Mouse (Mus musculus) heart, embryonic 13.5 days (tissue): ENCODE measurements around the gene Gm49403. TPM values are rescaled to one million over a fixed set of nuclear protein-coding genes. Genes with fewer than 3 reads are reported as not detected.
"Not testable (repeated sequence)": the region's sequence is repeated elsewhere in the genome, so short reads cannot be mapped to it uniquely, and the experiment has no call there.

ENCODE experiments used
- ATAC-seq: fragments of 200-750 bp; cut with Nextera tagmentation; 2 replicates; pipeline ENCODE4 v1.8.0; 2017; ENCODE audit warnings: moderate TSS enrichment; ENCODE audit not compliant: insufficient number of reproducible peaks, low FRiP score, low TSS enrichment; ENCODE audit errors: extremely low read depth
- H3K27ac ChIP-seq: fragments of 300-500 bp; sonication (generic); replicated peaks from 2 replicates; pipeline ENCODE4 v1.5.1; 2015; ENCODE audit warnings: moderate library complexity, mild to moderate bottlenecking, inconsistent platforms
- H3K27me3 ChIP-seq: fragments of 300-500 bp; sonication (generic); replicated peaks from 2 replicates; pipeline ENCODE4 v1.6.1; 2015; ENCODE audit warnings: mild to moderate bottlenecking, inconsistent platforms
- H3K36me3 ChIP-seq: fragments of 300-500 bp; sonication (generic); 2 replicates; pipeline ENCODE4 v1.6.1; 2015; ENCODE audit warnings: mild to moderate bottlenecking, inconsistent platforms
- H3K4me1 ChIP-seq: fragments of 300-500 bp; sonication (generic); 2 replicates; pipeline ENCODE4 v1.6.1; 2015; ENCODE audit warnings: inconsistent platforms
- H3K4me2 ChIP-seq: fragments of 300-500 bp; sonication (generic); 2 replicates; pipeline ENCODE4 v1.6.1; 2015; ENCODE audit warnings: inconsistent platforms, mild to moderate bottlenecking, moderate library complexity
- H3K4me3 ChIP-seq: fragments of 300-500 bp; sonication (generic); 2 replicates; pipeline ENCODE4 v1.5.1; 2015; ENCODE audit warnings: moderate library complexity, mild to moderate bottlenecking, inconsistent platforms
- H3K9ac ChIP-seq: fragments of 300-500 bp; sonication (generic); 2 replicates; pipeline ENCODE4 v1.6.1; 2015; ENCODE audit warnings: inconsistent platforms, mild to moderate bottlenecking, moderate library complexity
- H3K9me3 ChIP-seq: fragments of 300-500 bp; sonication (generic); 2 replicates; pipeline ENCODE4 v1.6.1; 2016; ENCODE audit warnings: inconsistent platforms
- WGBS: fragments of 180-500 bp; shearing (Covaris S2); methylation state at CpG from one replicate; pipeline ENCODE4 v1.1.7; 2015; ENCODE audit warnings: mixed read lengths; 5-methylcytosine and 5-hydroxymethylcytosine counted together
- polyA plus RNA-seq: library from polyadenylated mRNA; unstranded; fragments of >200 nt; fragmentation: Nextera tagmentation; extraction: Ambion mirVana; gene quantifications from 2 replicates; pipeline ENCODE4 v1.2.1, GENCODE M21; 2015

Gm49403 gene
- polyA plus RNA-seq, 1 experiment from 2014 or later: not detected

DNA sequence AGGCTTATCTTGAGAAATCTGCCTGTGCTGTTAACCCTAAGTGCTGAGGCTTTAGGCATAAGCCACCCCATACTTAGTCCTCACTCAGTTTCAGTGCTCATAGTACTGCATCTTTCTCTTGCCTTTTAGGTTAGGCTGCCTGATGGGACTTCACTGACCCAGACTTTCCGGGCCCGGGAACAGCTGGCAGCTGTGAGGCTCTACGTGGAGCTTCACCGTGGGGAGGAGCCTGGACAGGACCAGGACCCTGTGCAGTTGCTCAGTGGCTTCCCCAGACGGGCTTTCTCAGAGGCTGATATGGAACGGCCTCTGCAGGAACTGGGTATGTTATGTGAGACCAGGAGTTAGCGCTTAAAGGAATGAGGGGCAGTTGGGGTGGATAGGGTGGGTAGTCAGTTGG is 8.7 kb upstream of the Gm49403 start:
- Histone ChIP-seq H3K9ac (no peak overlapping the region), H3K36me3 (peaks cover 51% of the 10 kb centered on the region), H3K4me3 (no peak overlapping the region), H3K27me3 (no peaks in the 10 kb centered on the region), H3K9me3 (no peaks in the 10 kb centered on the region), H3K4me1 (peaks cover 22% of the 10 kb centered on the region), H3K4me2 (no peak overlapping the region), H3K27ac (no peak overlapping the region)
- no peak for ATAC-seq
- 90% methylated on average over 7 of the region's 7 CpGs for WGBS

GRCm38 (mm10) chr19:8880311-8881033 is 3.3 kb upstream of the Gm49403 start, which contains the start of gene Uqcc3:
TSS of gene Uqcc3 (minus strand) at chr19:8880923.
- Histone ChIP-seq H3K9ac (peak within 1 kb of the TSS; percentile 96), H3K9me3 (no peaks in the 10 kb centered on the region), H3K27ac (peak within 1 kb of the TSS; percentile 89), H3K4me1 (peaks cover 12% of the 10 kb centered on the region), H3K4me3 (peak within 1 kb of the TSS; percentile 89), H3K4me2 (peak within 1 kb of the TSS; percentile 81), H3K27me3 (no peaks in the 10 kb centered on the region), H3K36me3 (peaks cover 24% of the 10 kb centered on the region)
- WGBS: under 1% methylated on average over 42 of the region's 42 CpGs
- ATAC-seq: peak; percentile 82

GRCm38 (mm10) chr19:8881034-8881392 is 2.7 kb upstream of the Gm49403 start:
- WGBS: 16% methylated on average over 3 of the region's 3 CpGs
- H3K4me3 ChIP-seq: peak overlapping the region; percentile 89
- no peak for ATAC-seq
- H3K4me1 ChIP-seq: peaks cover 12% of the 10 kb centered on the region
- peak overlapping the region; percentile 96 for H3K9ac ChIP-seq
- no peaks in the 10 kb centered on the region for H3K9me3 ChIP-seq
- peak overlapping the region; percentile 89; the same call in 1 of the 2 replicates for H3K27ac ChIP-seq
- H3K27me3 ChIP-seq: no peaks in the 10 kb centered on the region
- H3K4me2 ChIP-seq: peak overlapping the region; percentile 81
- peaks cover 18% of the 10 kb centered on the region for H3K36me3 ChIP-seq

DNA sequence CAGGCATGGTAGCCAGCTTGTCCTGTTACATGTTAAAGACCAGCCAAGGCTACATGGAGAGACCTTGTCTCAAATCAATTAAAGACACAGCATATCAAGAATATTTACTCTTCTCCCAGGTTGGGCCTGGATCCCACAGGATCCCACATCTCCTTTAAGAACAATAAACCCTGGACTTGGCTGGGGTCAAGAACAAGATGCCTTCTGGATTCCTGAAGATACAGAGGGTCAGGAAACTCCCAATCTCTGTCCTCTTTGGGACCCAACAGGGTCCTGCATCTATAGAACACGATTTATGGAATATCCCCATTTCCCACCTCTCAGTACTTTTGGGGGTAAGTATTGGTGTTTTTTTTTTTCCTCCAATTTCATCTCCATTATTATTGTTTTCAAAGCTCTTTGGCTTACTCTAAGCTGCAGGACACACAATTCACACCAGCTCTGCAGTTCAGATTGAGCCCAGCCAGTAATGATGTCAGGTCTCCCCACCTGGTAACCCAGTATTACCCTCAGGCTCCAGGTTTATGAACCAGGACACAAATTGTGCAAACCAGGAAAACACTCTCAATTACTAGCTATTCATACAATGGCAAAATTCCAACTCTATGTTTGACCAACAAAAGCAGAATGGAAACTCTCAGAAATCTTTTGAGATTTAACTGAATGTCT is 3.3 kb downstream of the Gm49403 start:
- H3K9ac ChIP-seq: peak overlapping the region; percentile 89; the same call in 1 of the 2 replicates
- peak overlapping the region; percentile 80 for H3K4me3 ChIP-seq
- no peaks in the 10 kb centered on the region for H3K27me3 ChIP-seq
- H3K4me2 ChIP-seq: peak overlapping the region; percentile 87
- no peak for ATAC-seq
- no peaks in the 10 kb centered on the region for H3K9me3 ChIP-seq
- H3K4me1 ChIP-seq: peaks cover 18% of the 10 kb centered on the region
- H3K27ac ChIP-seq: peak overlapping the region; percentile 89; the same call in 1 of the 2 replicates
- WGBS: 61% methylated on average over 1 of the region's 1 CpGs
- H3K36me3 ChIP-seq: peaks cover 15% of the 10 kb centered on the region

- no peak for ATAC-seq
- Histone ChIP-seq H3K4me1 (peaks cover 23% of the 10 kb centered on the region), H3K27me3 (no peaks in the 10 kb centered on the region), H3K9ac (peak overlapping the region; percentile 89), H3K9me3 (no peaks in the 10 kb centered on the region), H3K4me2 (peak overlapping the region; percentile 87), H3K4me3 (peak overlapping the region; percentile 80), H3K27ac (peak overlapping the region; percentile 89), H3K36me3 (peaks cover 15% of the 10 kb centered on the region)
- 17% methylated on average over 19 of the region's 19 CpGs for WGBS
Measured at GRCm38 (mm10) chr19:8887585-8888463, 4.1 kb downstream of the Gm49403 start.

DNA sequence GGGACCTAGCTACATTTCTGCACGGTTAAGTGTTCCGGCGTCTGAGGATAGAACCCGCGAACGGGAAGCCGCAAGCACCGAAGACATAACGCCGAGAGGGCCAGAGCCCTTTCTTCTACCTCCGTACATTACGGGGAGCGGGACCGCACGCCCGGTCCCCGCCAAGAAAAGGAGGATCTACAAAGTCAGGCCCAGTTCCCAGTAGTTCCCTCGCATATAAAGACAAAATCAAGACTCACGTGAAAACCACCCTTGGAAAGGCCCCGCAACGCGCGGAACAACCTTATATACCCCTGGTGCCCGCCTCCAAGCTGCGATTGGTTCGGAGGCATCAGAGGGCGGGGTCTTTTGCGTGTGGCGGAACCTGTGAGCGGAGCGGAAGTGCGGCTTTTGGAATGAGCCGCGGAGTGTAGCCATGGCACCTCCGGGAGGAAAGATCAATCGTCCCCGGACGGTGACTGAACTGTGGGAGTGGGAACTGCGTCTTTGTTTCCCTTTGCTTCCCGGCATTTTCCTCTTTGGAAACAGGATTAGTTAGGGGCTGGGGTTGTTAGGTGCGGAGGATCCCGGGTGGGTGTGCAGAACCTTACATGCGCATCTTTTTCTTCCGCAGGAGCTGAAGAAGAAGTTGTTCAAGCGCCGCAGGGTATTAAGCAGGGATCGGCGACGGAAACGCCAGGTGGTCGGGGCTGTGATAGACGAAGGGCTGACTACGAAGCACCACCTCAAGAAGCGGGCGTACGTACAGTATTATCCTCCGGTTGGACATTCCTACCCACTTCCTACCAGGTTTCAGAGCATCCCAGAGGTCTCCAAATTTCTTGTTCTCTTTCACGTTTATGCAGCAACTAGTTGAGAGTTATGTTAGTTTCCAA is 5.0 kb downstream of the Gm49403 start, which contains the start of the genes 1810009A15Rik and Gm49416:
Gene 1810009A15Rik (plus strand): TSS at position 343 of the 875 bp plus-strand sequence.
Gene Gm49416 (plus strand): TSS at position 416 of the 875 bp plus-strand sequence.
- peak; percentile 85 for ATAC-seq
- Histone ChIP-seq H3K9ac (peak within 1 kb of the TSS; percentile 89), H3K36me3 (peaks cover 15% of the 10 kb centered on the region), H3K4me2 (peak within 1 kb of the TSS; percentile 87), H3K4me3 (peak within 1 kb of the TSS; percentile 80), H3K27me3 (no peaks in the 10 kb centered on the region), H3K27ac (peak within 1 kb of the TSS; percentile 89), H3K9me3 (no peaks in the 10 kb centered on the region), H3K4me1 (peaks cover 28% of the 10 kb centered on the region)
- WGBS: under 1% methylated on average over 58 of the region's 58 CpGs

GRCm38 (mm10) chr19:8892829-8893766 is 9.4 kb downstream of the Gm49403 start, which contains the start of gene Ints5:
TSS of gene Ints5 (plus strand) at chr19:8893005.
- Histone ChIP-seq H3K36me3 (peaks cover 43% of the 10 kb centered on the region), H3K4me3 (peak within 1 kb of the TSS; percentile 92), H3K4me2 (peak within 1 kb of the TSS; percentile 94), H3K4me1 (peaks cover 37% of the 10 kb centered on the region), H3K27me3 (no peaks in the 10 kb centered on the region), H3K9ac (peak within 1 kb of the TSS; percentile 97), H3K27ac (peak within 1 kb of the TSS; percentile 91), H3K9me3 (no peaks in the 10 kb centered on the region)
- peak; percentile 13; the same call in 1 of the 2 replicates for ATAC-seq
- WGBS: 1% methylated on average over 54 of the region's 54 CpGs

DNA sequence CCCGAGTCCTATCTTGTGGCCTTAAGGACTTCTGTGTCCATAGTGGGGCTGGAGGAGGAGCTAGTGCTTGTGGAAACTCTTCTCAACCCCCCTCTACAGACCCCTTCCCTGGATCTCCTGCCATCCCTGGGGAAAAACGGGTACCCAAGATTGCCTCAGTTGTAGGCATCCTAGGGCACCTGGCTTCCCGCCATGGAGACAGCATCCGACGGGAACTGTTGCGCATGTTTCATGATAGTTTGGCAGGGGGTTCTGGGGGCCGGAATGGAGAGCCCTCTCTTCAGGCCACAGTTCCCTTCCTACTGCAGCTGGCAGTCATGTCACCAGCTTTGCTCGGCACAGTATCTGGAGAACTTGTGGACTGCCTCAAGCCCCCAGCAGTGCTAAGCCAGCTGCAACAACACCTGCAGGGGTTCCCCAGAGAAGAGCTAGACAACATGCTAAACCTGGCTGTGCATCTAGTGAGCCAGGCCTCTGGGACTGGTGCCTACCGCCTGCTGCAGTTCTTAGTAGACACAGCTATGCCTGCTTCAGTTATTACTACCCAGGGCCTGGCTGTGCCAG is 11.7 kb downstream of the Gm49403 start:
- Histone ChIP-seq H3K9ac (0 out of 2 replicates have a peak overlapping the region, but pooled peaks have one; percentile 96), H3K9me3 (no peaks in the 10 kb centered on the region), H3K4me3 (no peak overlapping the region), H3K27ac (no peak overlapping the region), H3K4me2 (no peak overlapping the region), H3K4me1 (peaks cover 40% of the 10 kb centered on the region), H3K36me3 (peaks cover 39% of the 10 kb centered on the region), H3K27me3 (no peaks in the 10 kb centered on the region)
- ATAC-seq: no peak
- 86% methylated on average over 9 of the region's 9 CpGs for WGBS

- ATAC-seq: not testable (repeated sequence)
Measured at GRCm38 (mm10) chr19:8896231-8896630, 12.5 kb downstream of the Gm49403 start.

More at GRCm38 (mm10) chr19:8896231-8896630, 12.5 kb downstream of the Gm49403 start:
- H3K36me3 ChIP-seq: peaks cover 31% of the 10 kb centered on the region
- H3K9me3 ChIP-seq, H3K27me3 ChIP-seq, H3K4me2 ChIP-seq, H3K27ac ChIP-seq, H3K4me3 ChIP-seq: not testable (repeated sequence)
- 87% methylated on average over 5 of the region's 5 CpGs for WGBS
- H3K9ac ChIP-seq: peak overlapping the region; percentile 96
- H3K4me1 ChIP-seq: peaks cover 40% of the 10 kb centered on the region
